Mouse (Mus musculus) ES-Bruce4 (cell line): ENCODE data around the gene Fhit.

Experiments
- CTCF ChIP-seq: IDR thresholded peaks from one replicate; pipeline ENCODE4 v1.8.1; 2011; ENCODE audit warnings: low read depth, low read length
- EP300 ChIP-seq: IDR thresholded peaks from 2 replicates; pipeline ENCODE4 v1.6.1; 2011; ENCODE audit warnings: low read depth, low read length; ENCODE audit not compliant: insufficient read depth

DNA sequence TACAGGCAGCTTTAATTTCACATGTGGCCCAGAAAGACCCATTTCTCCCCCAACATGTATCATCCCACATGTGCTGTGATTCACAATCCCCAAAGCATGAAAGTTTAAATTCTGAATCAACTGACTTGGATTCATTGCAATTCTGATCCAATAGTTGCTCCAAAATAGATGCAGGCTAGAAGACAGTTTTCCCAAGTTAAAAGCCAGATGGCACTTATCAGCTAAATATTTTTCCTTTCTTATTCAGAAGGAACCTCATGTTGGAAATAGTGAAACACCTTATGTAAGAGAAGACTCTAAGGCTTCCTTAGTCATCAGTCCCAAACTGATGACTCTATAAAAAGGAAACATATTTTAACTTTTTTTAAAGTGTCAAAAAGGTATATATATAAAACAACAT, 815.9 kb downstream of the Fhit start:
- no peak for TF ChIP-seq CTCF
- TF ChIP-seq EP300, result no peak
